ENCODE assay signal across 27 mouse cellular contexts in the genomic region with DNA sequence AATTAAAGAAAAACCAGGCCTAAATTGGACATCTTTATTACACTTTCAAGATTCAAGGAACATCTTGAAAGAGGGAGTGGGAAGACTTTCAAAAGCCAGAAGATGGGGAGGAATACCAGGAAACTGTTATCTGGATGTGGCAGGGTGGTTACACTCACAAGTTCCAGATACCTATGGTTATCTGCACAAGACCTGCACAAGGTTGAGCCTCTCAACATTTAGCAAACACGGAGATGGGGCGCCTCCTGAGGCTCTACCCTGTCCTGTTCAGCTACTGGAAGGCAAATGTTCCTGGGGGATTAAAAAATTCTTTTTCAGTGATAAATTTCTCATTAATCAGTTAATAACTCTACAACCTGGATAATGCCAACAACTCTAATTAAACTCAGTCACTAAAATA. TPM values are rescaled to one million over a fixed set of nuclear protein-coding genes. Genes with fewer than 3 reads are reported as not detected.
"Had no signal": no experiment of that assay in that cellular context is flagged by ENCODE, and none has a peak within 500 bp of the region (broad histone marks: within the 10 kb centered on the region; RNA-seq: fewer than 3 reads in every experiment).

No protein-coding gene starts in this region.

- H3K4me3 ChIP-seq: intestine, embryonic 15.5 days; lung, embryonic 15.5 days; megakaryocyte, embryonic 14.5 days; midbrain, embryonic 10.5 days; midbrain, embryonic 13.5 days; myocyte; neural tube, embryonic 13.5 days; stomach, embryonic 15.5 days had no signal

- H3K27ac ChIP-seq: intestine, embryonic 15.5 days; lung, embryonic 15.5 days; midbrain, embryonic 10.5 days; midbrain, embryonic 13.5 days; neural tube, embryonic 13.5 days; stomach, embryonic 15.5 days had no signal

- H3K9ac ChIP-seq: intestine, embryonic 15.5 days; lung, embryonic 15.5 days; midbrain, embryonic 13.5 days; neural tube, embryonic 13.5 days; stomach, embryonic 15.5 days had no signal

- H3K4me1 ChIP-seq: intestine, embryonic 15.5 days; megakaryocyte, embryonic 14.5 days; midbrain, embryonic 10.5 days; midbrain, embryonic 13.5 days; neural tube, embryonic 13.5 days; stomach, embryonic 15.5 days had no signal

- DNase-seq: kidney, adult 11 months; lung, adult 18-20 months; lung, postnatal 10 days; lung, postnatal 36 days; retina, postnatal 1 day; right cerebral cortex, postnatal 25 days; spleen, adult 18-20 months; thymus, postnatal 25 days had no signal

- H3K9me3 ChIP-seq: intestine, embryonic 15.5 days; lung, embryonic 15.5 days; megakaryocyte, embryonic 14.5 days; midbrain, embryonic 10.5 days; midbrain, embryonic 13.5 days; neural tube, embryonic 13.5 days; stomach, embryonic 15.5 days had no signal

- H3K4me2 ChIP-seq: intestine, embryonic 15.5 days; lung, embryonic 15.5 days; midbrain, embryonic 13.5 days; neural tube, embryonic 13.5 days; stomach, embryonic 15.5 days had no signal

- ATAC-seq: intestine, embryonic 15.5 days; midbrain, embryonic 13.5 days; midbrain, embryonic 16.5 days had no signal

- H3K27me3 ChIP-seq: intestine, embryonic 15.5 days; lung, embryonic 15.5 days; megakaryocyte, embryonic 14.5 days; midbrain, embryonic 13.5 days; neural tube, embryonic 13.5 days; stomach, embryonic 15.5 days had no signal

- H3K36me3 ChIP-seq: intestine, embryonic 15.5 days; lung, embryonic 15.5 days; midbrain, embryonic 10.5 days; midbrain, embryonic 13.5 days; neural tube, embryonic 13.5 days; stomach, embryonic 15.5 days had no signal

RNA-seq across cellular contexts. Expression of a gene that starts 20.1 kb away (rescaled TPM):
- total RNA-seq: layer of hippocampus, adult 18-20 months; layer of hippocampus, postnatal 14 days; left cerebral cortex, adult 18-20 months; left cerebral cortex, postnatal 36 days; monocyte, adult 5-6 weeks; neutrophil, adult 5-6 weeks had no signal
- polyA plus RNA-seq: intestine, embryonic 15.5 days; kidney, embryonic 16.5 days; limb, embryonic 11.5 days; limb, embryonic 14.5 days; lung, embryonic 15.5 days; midbrain, embryonic 10.5 days; midbrain, embryonic 13.5 days; midbrain, embryonic 16.5 days; myocyte; neural tube, embryonic 13.5 days; stomach, embryonic 15.5 days; thymus, postnatal 0 days had no signal

RNA-seq across cellular contexts. Expression of a gene that starts 30.0 kb away (rescaled TPM):
- total RNA-seq: layer of hippocampus, adult 18-20 months; layer of hippocampus, postnatal 14 days; left cerebral cortex, adult 18-20 months; left cerebral cortex, postnatal 36 days; monocyte, adult 5-6 weeks; neutrophil, adult 5-6 weeks had no signal
- polyA plus RNA-seq: intestine, embryonic 15.5 days; kidney, embryonic 16.5 days; limb, embryonic 11.5 days; limb, embryonic 14.5 days; lung, embryonic 15.5 days; midbrain, embryonic 10.5 days; midbrain, embryonic 13.5 days; midbrain, embryonic 16.5 days; myocyte; neural tube, embryonic 13.5 days; stomach, embryonic 15.5 days; thymus, postnatal 0 days had no signal
